Mouse (Mus musculus) macrophage (primary cell): ENCODE results near the gene Abcg8. TPM values are rescaled to one million over a fixed set of nuclear protein-coding genes. Genes with fewer than 3 reads are reported as not detected.

Source experiments
- H3K27ac ChIP-seq: fragments of 350-480 bp; formaldehyde crosslinking; 2 replicates; pipeline ENCODE4 v1.9.0; 2021
- H3K36me3 ChIP-seq: fragments of 350-480 bp; formaldehyde crosslinking; 2 replicates; pipeline ENCODE4 v1.9.0; 2021; ENCODE audit errors: inconsistent target
- H3K4me3 ChIP-seq: fragments of 350-480 bp; formaldehyde crosslinking; 2 replicates; pipeline ENCODE4 v1.9.0; 2021; ENCODE audit errors: inconsistent target
- H3K79me2 ChIP-seq: fragments of 350-480 bp; formaldehyde crosslinking; 2 replicates; pipeline ENCODE4 v1.9.0; 2021; ENCODE audit errors: inconsistent target
- WGBS: methylation state at CpG from one replicate; pipeline ENCODE4 v1.1.7; 2026; ENCODE audit warnings: inconsistent platforms; ENCODE audit not compliant: missing documents; 5-methylcytosine and 5-hydroxymethylcytosine counted together
- polyA plus RNA-seq: library from polyadenylated mRNA; stranded (reverse); fragments of 250-400 nt; gene quantifications from 3 replicates; pipeline ENCODE4 v1.2.4, GENCODE M21; 2018; ENCODE audit warnings: inconsistent platforms

The Abcg8 gene
- polyA plus RNA-seq, 1 experiment from 2014 or later = not detected

DNA sequence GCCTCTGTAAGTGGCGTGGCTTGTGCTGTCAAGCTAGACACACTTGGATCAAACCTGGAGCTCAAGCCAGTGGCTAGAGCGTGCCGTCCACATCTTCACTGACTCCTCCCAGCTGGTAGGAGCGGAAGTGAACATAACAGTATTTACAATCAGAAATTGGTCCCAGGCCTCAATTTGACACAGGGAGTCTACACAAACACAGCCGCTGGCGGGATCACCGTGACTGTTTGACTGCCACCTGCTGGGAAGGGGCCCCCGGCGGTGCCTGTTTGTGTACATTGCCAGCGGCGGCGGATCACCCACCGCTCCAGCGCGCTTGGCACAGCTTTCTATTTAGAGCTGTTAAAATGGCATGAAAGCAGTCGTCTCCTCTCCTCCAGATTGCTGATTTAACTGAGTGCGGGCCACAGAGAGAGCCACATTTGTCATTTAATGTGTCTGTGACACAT lies 33.3 kb downstream of the Abcg8 start:
- 96% methylated on average over 17 of the region's 17 CpGs for WGBS
- no peak overlapping the region for H3K4me3 ChIP-seq
- no peak overlapping the region for H3K27ac ChIP-seq
- peaks cover 57% of the 10 kb centered on the region for H3K36me3 ChIP-seq
- no peaks in the 10 kb centered on the region for H3K79me2 ChIP-seq

DNA sequence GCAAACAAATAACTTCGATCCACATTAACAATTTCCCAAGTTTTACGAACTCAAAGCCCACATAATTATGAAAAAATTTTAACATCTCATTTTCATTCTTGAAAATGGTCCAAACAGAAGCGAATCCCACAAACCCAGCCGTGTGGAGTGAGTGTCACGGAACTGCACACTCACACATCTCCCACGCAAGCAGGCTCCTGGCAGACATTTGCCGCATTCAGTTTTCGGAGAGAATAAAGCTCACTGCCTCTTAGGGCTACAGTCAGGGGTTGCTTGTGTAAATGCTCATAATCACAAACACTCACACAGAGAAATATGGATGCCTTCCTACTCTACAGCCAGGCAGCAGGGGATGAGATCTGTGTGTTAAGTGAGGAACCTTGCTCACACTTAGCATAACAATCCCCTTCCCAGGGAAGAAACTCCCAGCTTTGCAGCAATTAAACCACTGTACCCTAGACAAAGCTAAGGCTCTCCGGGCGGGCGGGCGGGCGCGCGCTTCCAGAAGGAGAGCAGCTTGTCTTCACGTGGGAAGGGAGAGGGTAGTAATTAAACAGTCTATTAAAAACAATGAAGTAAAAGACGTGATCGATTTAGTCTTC lies 37.6 kb downstream of the Abcg8 start:
- H3K27ac ChIP-seq = no peak overlapping the region
- 94% methylated on average over 18 of the region's 18 CpGs for WGBS
- H3K36me3 ChIP-seq = peaks cover 43% of the 10 kb centered on the region
- H3K4me3 ChIP-seq = no peak overlapping the region
- no peaks in the 10 kb centered on the region for H3K79me2 ChIP-seq

DNA sequence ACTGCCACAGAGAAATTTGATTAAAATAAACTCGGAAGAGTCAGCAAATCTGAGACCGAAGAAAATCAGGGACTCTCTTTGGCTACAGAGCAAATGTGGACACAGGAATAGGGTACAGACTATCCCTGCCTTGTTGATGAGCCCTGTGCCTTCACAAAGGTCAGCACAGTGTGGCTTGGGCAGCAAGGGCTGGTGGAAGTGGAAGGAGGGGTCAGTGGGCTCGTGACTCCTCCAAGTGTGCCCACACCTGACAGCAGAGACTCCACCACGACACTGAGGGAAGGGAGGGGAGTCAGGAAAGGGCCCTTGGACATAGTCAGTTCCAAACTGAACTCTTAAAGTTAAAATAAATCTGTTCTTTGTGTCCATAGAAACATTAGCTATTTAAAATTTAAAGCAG lies 38.8 kb downstream of the Abcg8 start:
- H3K79me2 ChIP-seq = no peaks in the 10 kb centered on the region
- H3K36me3 ChIP-seq = peaks cover 33% of the 10 kb centered on the region
- H3K4me3 ChIP-seq = no peak overlapping the region
- 87% methylated on average over 4 of the region's 4 CpGs for WGBS
- no peak overlapping the region for H3K27ac ChIP-seq

DNA sequence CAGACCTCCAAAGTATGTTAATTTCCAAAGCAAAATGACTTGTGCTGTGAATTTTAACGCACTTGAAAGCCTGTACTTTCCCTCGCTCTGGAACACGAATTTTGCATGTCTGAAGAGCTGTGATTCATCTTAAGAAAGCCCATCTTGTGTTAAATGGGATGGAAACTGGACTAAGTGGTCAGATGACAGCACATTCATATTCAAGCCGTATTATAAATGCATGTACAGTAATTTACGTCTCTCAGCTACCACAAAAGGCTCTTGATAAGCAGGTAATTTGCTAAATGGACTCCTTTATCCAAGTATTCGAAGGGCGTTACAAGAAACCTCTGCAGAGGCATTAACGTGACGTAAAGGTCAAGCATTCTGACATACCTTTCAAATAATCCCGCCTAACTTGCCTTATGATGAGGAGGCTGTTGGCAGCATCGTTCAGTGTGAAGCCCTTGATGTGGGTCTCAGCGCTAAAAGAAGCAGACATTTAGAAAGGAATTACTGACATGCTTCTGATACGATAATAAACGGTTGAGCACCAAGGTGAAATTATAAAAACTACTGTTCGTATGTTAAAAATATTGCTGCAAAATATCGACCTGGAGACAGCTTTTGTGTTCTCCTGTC lies 40.3 kb downstream of the Abcg8 start:
- WGBS = 97% methylated on average over 16 of the region's 16 CpGs
- H3K36me3 ChIP-seq = peaks cover 33% of the 10 kb centered on the region
- no peak overlapping the region for H3K4me3 ChIP-seq

GRCm38 (mm10) chr17:84717416-84717815 lies 41.3 kb downstream of the Abcg8 start:
- no peak overlapping the region for H3K4me3 ChIP-seq
- 95% methylated on average over 5 of the region's 5 CpGs for WGBS
- H3K27ac ChIP-seq = no peak overlapping the region
- peaks cover 32% of the 10 kb centered on the region for H3K36me3 ChIP-seq
- no peaks in the 10 kb centered on the region for H3K79me2 ChIP-seq

More for the DNA sequence above, 40.3 kb downstream of the Abcg8 start:
- Histone ChIP-seq H3K27ac (no peak overlapping the region), H3K79me2 (no peaks in the 10 kb centered on the region)

DNA sequence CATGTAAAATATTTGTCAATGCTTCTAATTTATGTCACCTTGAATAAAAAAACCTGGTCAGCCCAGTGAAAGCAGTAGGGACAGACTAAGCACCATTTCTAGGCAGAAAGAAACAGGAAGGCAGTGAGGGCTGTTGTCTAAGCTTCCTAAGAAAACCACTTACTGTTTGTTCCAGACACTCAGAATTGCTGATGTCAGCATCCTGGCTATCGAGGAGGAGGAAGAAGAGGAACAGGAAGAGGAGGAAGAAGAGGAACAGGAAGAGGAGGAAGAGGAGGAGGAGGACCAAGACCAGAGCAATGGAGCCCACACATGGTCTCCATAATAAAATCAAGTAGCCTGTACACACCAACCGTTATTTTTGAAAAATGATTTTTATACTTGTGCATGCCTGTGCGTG lies 43.0 kb downstream of the Abcg8 start:
- Histone ChIP-seq H3K79me2 (no peaks in the 10 kb centered on the region), H3K27ac (no peak overlapping the region), H3K4me3 (no peak overlapping the region), H3K36me3 (peaks cover 19% of the 10 kb centered on the region)
- WGBS = 67% methylated on average over 3 of the region's 3 CpGs

DNA sequence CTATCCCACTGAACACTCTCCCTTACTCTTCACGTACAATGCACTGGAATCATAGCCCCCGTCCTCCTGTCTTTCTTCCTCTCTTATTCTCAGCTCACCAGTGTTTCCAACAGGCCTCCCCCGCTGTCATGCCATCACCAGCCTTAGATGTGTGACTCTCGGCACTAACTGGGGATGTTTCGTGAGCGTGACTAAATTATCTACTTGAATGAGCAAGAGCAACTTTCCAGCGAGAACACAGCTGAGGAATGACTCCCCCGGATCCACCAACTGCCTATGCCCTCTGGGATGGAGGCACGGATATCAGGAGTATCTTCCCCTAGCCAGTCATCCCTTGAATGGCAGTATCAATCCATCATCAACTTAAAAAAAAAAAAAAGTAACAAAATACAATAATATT lies 47.9 kb downstream of the Abcg8 start:
- Histone ChIP-seq H3K27ac (no peak overlapping the region), H3K4me3 (no peak overlapping the region), H3K79me2 (no peaks in the 10 kb centered on the region), H3K36me3 (peaks cover 33% of the 10 kb centered on the region)
- WGBS = 92% methylated on average over 9 of the region's 9 CpGs

DNA sequence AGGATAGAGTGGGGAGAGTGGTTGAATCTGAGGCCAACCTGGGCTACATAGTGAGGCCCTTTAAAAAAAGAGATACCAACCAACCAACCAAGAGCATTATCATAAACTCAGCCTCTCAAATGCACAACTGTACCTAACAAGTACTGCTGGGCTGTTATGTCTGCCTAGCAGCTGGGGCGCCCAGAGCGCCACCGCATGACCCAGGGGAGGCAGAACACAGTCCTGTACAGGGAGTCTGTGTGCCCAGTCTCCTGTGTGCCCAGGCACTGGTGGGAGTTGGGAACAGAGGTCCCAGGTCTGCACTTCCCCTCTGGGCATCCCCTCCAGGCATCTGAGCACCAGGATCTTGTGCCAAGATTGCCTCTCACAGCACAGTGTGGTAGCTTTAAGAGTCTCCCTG lies 49.1 kb downstream of the Abcg8 start:
- no peak overlapping the region for H3K27ac ChIP-seq

GRCm38 (mm10) chr17:84728201-84728911 lies 52.3 kb downstream of the Abcg8 start:
- H3K27ac ChIP-seq = no peak overlapping the region
- no peak overlapping the region for H3K4me3 ChIP-seq
- H3K36me3 ChIP-seq = peaks cover 44% of the 10 kb centered on the region

More for the DNA sequence above, 49.1 kb downstream of the Abcg8 start:
- no peaks in the 10 kb centered on the region for H3K79me2 ChIP-seq
- H3K36me3 ChIP-seq = peaks cover 40% of the 10 kb centered on the region
- 100% methylated on average over 3 of the region's 3 CpGs for WGBS
- no peak overlapping the region for H3K4me3 ChIP-seq

DNA sequence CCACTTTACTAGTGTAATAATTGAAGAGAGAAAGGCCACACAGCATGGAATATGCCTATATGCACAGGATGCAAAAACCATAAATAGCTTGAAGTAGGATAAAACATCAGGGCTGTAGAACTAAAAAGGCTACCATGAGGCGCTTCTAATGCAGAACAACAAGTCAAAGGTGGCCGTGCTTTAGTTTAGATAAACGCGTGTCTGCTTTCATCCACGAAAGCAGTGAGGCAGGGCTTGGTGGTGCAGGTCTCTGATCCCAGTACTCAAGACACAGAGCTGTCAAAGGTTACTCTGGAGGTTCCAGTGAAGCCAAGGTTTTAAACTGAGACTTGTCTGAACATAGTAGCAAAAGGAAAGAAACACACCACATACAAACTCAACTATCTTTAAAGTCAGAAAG lies 53.0 kb downstream of the Abcg8 start:
- H3K79me2 ChIP-seq = no peaks in the 10 kb centered on the region
- WGBS = 97% methylated on average over 5 of the region's 5 CpGs
- peaks cover 44% of the 10 kb centered on the region for H3K36me3 ChIP-seq
- H3K27ac ChIP-seq = no peak overlapping the region
- H3K4me3 ChIP-seq = no peak overlapping the region

More at GRCm38 (mm10) chr17:84728201-84728911, 52.3 kb downstream of the Abcg8 start:
- no peaks in the 10 kb centered on the region for H3K79me2 ChIP-seq
- 78% methylated on average over 1 of the region's 1 CpGs for WGBS

DNA sequence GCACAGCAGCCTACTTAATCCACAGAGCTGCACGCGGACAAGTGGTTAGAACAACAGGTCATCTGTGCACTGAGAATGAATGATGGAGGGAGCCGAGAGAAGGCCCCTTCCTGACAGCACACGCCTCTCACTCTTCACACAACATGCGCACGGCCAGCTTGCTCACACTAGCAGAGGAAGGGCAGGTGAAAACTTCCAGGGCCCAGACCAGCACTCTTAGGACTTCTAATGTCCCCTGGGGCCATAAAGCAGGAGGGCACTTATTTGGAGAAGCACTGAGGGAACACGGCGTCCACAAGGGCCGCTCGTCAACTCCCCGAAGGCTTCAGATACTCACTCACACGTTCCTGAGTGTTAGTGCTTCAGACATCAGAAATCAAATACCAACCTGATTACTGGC lies 55.3 kb downstream of the Abcg8 start:
- no peak overlapping the region for H3K27ac ChIP-seq

GRCm38 (mm10) chr17:84732612-84733011 lies 56.5 kb downstream of the Abcg8 start:
- H3K4me3 ChIP-seq = no peak overlapping the region
- no peak overlapping the region for H3K27ac ChIP-seq
- H3K79me2 ChIP-seq = no peaks in the 10 kb centered on the region
- peaks cover 24% of the 10 kb centered on the region for H3K36me3 ChIP-seq
- 92% methylated on average over 8 of the region's 8 CpGs for WGBS

More for the DNA sequence above, 55.3 kb downstream of the Abcg8 start:
- Histone ChIP-seq H3K79me2 (no peaks in the 10 kb centered on the region), H3K36me3 (peaks cover 29% of the 10 kb centered on the region), H3K4me3 (no peak overlapping the region)
- WGBS = 98% methylated on average over 12 of the region's 12 CpGs

- WGBS = 90% methylated on average over 9 of the region's 9 CpGs
- peaks cover under 1% of the 10 kb centered on the region; the same call in 1 of the 2 replicates for H3K36me3 ChIP-seq
- H3K27ac ChIP-seq = no peak overlapping the region
- H3K79me2 ChIP-seq = no peaks in the 10 kb centered on the region
- no peak overlapping the region for H3K4me3 ChIP-seq
Observed at GRCm38 (mm10) chr17:84736719-84737118, 60.6 kb downstream of the Abcg8 start.

GRCm38 (mm10) chr17:84738073-84738797 lies 62.1 kb downstream of the Abcg8 start:
- no peaks in the 10 kb centered on the region; the same call in 1 of the 2 replicates for H3K36me3 ChIP-seq
- 96% methylated on average over 9 of the region's 9 CpGs for WGBS

More at GRCm38 (mm10) chr17:84738073-84738797, 62.1 kb downstream of the Abcg8 start:
- no peak overlapping the region for H3K4me3 ChIP-seq
- H3K79me2 ChIP-seq = no peaks in the 10 kb centered on the region
- H3K27ac ChIP-seq = no peak overlapping the region
